Mouse (Mus musculus) heart, adult 2 months (tissue): Measurements from ENCODE around the gene Smim15. TPM values are rescaled to one million over a fixed set of nuclear protein-coding genes. Genes with fewer than 3 reads are reported as not detected.

Experiments used
- DNase-seq, 2 experiments: peaks; one replicate each; pipeline ENCODE4 v3.0.0; 2021
- H3K27ac ChIP-seq: fragments of 200-600 bp; 2 replicates; pipeline ENCODE4 v1.8.1; 2022
- H3K27me3 ChIP-seq: fragments of 200-500 bp; 2 replicates; pipeline ENCODE4 v1.6.1; 2012; ENCODE audit warnings: mild to moderate bottlenecking, low read length, inconsistent platforms, mixed read lengths; ENCODE audit not compliant: control insufficient read depth, insufficient read depth
- H3K36me3 ChIP-seq: fragments of 200-500 bp; 2 replicates; pipeline ENCODE4 v1.6.1; 2012; ENCODE audit warnings: low read length, inconsistent platforms; ENCODE audit not compliant: control insufficient read depth, insufficient read depth
- H3K4me1 ChIP-seq: fragments of 200-500 bp; 2 replicates; pipeline ENCODE4 v1.6.1; 2011; ENCODE audit warnings: low read length; ENCODE audit not compliant: control insufficient read depth, insufficient read depth
- H3K4me3 ChIP-seq: fragments of 200-600 bp; 2 replicates; pipeline ENCODE4 v1.8.1; 2022
- H3K79me2 ChIP-seq: fragments of 200-500 bp; replicated peaks from 2 replicates; pipeline ENCODE4 v1.6.1; 2012; ENCODE audit warnings: mild to moderate bottlenecking, inconsistent platforms, low read length, moderate library complexity, mixed read lengths; ENCODE audit not compliant: control insufficient read depth, insufficient read depth
- H3K9ac ChIP-seq: fragments of 200-500 bp; 2 replicates; pipeline ENCODE4 v1.6.1; 2012; ENCODE audit warnings: low read depth, mild to moderate bottlenecking, control low read depth, inconsistent platforms, low read length, mixed read lengths
- CTCF ChIP-seq: fragments of 200-600 bp; IDR thresholded peaks from 2 replicates; pipeline ENCODE4 v1.8.1; 2022; ENCODE audit warnings: antibody characterized with exemption, mild to moderate bottlenecking, moderate library complexity
- EP300 ChIP-seq: fragments of 200-500 bp; IDR thresholded peaks from 2 replicates; pipeline ENCODE4 v1.6.1; 2011; ENCODE audit warnings: low read depth, low read length, control low read depth; ENCODE audit not compliant: insufficient read depth
- POLR2A ChIP-seq: fragments of 200-500 bp; IDR thresholded peaks from 2 replicates; pipeline ENCODE4 v1.6.1; 2011; ENCODE audit warnings: mild to moderate bottlenecking, low read depth, low read length, control low read depth; ENCODE audit not compliant: insufficient read depth
- WGBS: fragments of 180-500 bp; shearing (Covaris S2); methylation state at CpG from one replicate; pipeline ENCODE4 v1.1.7; 2018; 5-methylcytosine and 5-hydroxymethylcytosine counted together
- intact Hi-C: fragments of 180-260 bp; cut with DNase I; formaldehyde crosslinking; loops from one replicate; pipeline ENCODE4 v1.15.1; 2025
- polyA plus RNA-seq: library from polyadenylated mRNA; depleted of rRNA; stranded (reverse); fragments of >200 nt; gene quantifications from 2 replicates; pipeline ENCODE4 v1.2.3, GENCODE M21; 2012
- total RNA-seq, 2 experiments: library from RNA; stranded (reverse); gene quantifications; 2 replicates each; pipeline ENCODE4 v1.2.3; 2021

Smim15 gene
- total and polyA plus RNA-seq, 3 experiments = 6.7 to 21.8 (median 21.5) TPM

- Histone ChIP-seq H3K4me3 (no peak overlapping the region), H3K27me3 (no peaks in the 10 kb centered on the region), H3K4me1 (no peaks in the 10 kb centered on the region), H3K9ac (no peak overlapping the region), H3K36me3 (no peaks in the 10 kb centered on the region), H3K27ac (no peak overlapping the region), H3K79me2 (no peaks in the 10 kb centered on the region)
- intact Hi-C loops = no loop called here
- 84% methylated on average over 6 of the region's 6 CpGs for WGBS
- DNase-seq = no peak
- TF ChIP-seq POLR2A (no peak), EP300 (no peak), CTCF (no peak)
These were observed 20.1 kb downstream of the Smim15 start for GRCm38 (mm10) chr13:108064331-108064730.

- Histone ChIP-seq H3K4me1 (no peaks in the 10 kb centered on the region), H3K36me3 (no peaks in the 10 kb centered on the region), H3K79me2 (no peaks in the 10 kb centered on the region), H3K27ac (no peak overlapping the region), H3K27me3 (no peaks in the 10 kb centered on the region), H3K9ac (no peak overlapping the region), H3K4me3 (no peak overlapping the region)
- intact Hi-C loops = no loop called here
- no peak for DNase-seq
- WGBS = 61% methylated on average over 2 of the region's 2 CpGs
- no peak for TF ChIP-seq POLR2A
- no peak for TF ChIP-seq EP300
- TF ChIP-seq CTCF = no peak
These were observed 21.8 kb downstream of the Smim15 start for GRCm38 (mm10) chr13:108066021-108066420.

- H3K36me3 ChIP-seq = no peaks in the 10 kb centered on the region
- no peaks in the 10 kb centered on the region for H3K4me1 ChIP-seq
- no peak overlapping the region for H3K4me3 ChIP-seq
- H3K9ac ChIP-seq = no peak overlapping the region
- DNase-seq = no peak
- H3K27ac ChIP-seq = no peak overlapping the region
- 47% methylated on average over 4 of the region's 4 CpGs for WGBS
- H3K27me3 ChIP-seq = no peaks in the 10 kb centered on the region
- TF ChIP-seq EP300 = no peak
- no peak for TF ChIP-seq POLR2A
- TF ChIP-seq CTCF = no peak
- intact Hi-C loops = no loop called here
- no peaks in the 10 kb centered on the region for H3K79me2 ChIP-seq
These were observed 24.9 kb downstream of the Smim15 start for GRCm38 (mm10) chr13:108069151-108069550.

- H3K4me1 ChIP-seq = no peaks in the 10 kb centered on the region
- no peak for TF ChIP-seq CTCF
- no peak for TF ChIP-seq POLR2A
- no peak for TF ChIP-seq EP300
- H3K27ac ChIP-seq = no peak overlapping the region
- no peak for DNase-seq
- no peaks in the 10 kb centered on the region for H3K27me3 ChIP-seq
- intact Hi-C loops = no loop called here
- no peak overlapping the region for H3K9ac ChIP-seq
- H3K4me3 ChIP-seq = no peak overlapping the region
- no peaks in the 10 kb centered on the region for H3K36me3 ChIP-seq
- WGBS = 96% methylated on average over 10 of the region's 10 CpGs
- H3K79me2 ChIP-seq = no peaks in the 10 kb centered on the region
These were observed 25.9 kb downstream of the Smim15 start for GRCm38 (mm10) chr13:108070171-108070570.

GRCm38 (mm10) chr13:108077476-108077875 lies 33.2 kb downstream of the Smim15 start:
- TF ChIP-seq CTCF (no peak), POLR2A (no peak), EP300 (no peak)
- WGBS = 75% methylated on average over 6 of the region's 6 CpGs
- Histone ChIP-seq H3K27me3 (no peaks in the 10 kb centered on the region), H3K27ac (no peak overlapping the region), H3K36me3 (no peaks in the 10 kb centered on the region), H3K4me3 (no peak overlapping the region), H3K79me2 (no peaks in the 10 kb centered on the region), H3K9ac (no peak overlapping the region), H3K4me1 (no peaks in the 10 kb centered on the region)
- DNase-seq = no peak
- intact Hi-C loops = no loop called here

DNA sequence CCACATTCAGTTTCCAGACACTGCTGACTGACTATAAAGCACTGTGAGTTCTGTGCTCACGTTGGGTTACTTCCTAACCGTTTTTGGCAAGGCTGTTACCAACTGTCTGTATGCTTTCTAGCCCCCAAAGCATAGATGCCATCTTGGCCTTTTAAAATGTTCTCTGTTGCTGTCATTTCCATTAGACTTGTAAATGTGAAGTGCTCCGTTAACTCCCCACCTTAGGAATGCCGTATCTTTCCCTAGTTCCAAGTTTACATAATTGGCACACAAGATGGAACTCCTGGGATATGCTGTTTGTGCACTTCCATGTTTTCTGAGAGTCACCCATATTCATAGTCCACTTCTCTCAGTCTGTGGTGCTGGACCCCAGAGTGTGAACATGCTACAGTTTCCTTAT lies 33.7 kb downstream of the Smim15 start:
- intact Hi-C loops = no loop called here

GRCm38 (mm10) chr13:108084086-108084485 lies 39.8 kb downstream of the Smim15 start:
- H3K36me3 ChIP-seq = no peaks in the 10 kb centered on the region
- H3K79me2 ChIP-seq = no peaks in the 10 kb centered on the region
- H3K4me1 ChIP-seq = no peaks in the 10 kb centered on the region
- DNase-seq = no peak
- no peak overlapping the region for H3K27ac ChIP-seq
- WGBS = 92% methylated on average over 4 of the region's 4 CpGs
- no peaks in the 10 kb centered on the region for H3K27me3 ChIP-seq
- no peak overlapping the region for H3K4me3 ChIP-seq
- H3K9ac ChIP-seq = no peak overlapping the region
- intact Hi-C loops = no loop called here
- TF ChIP-seq POLR2A (no peak), CTCF (no peak), EP300 (no peak)

More for the DNA sequence above, 33.7 kb downstream of the Smim15 start:
- no peak for DNase-seq
- WGBS = 82% methylated on average over 4 of the region's 4 CpGs
- H3K27ac ChIP-seq = no peak overlapping the region
- no peak overlapping the region for H3K4me3 ChIP-seq
- H3K36me3 ChIP-seq = no peaks in the 10 kb centered on the region
- H3K79me2 ChIP-seq = no peaks in the 10 kb centered on the region
- no peaks in the 10 kb centered on the region for H3K4me1 ChIP-seq
- H3K9ac ChIP-seq = no peak overlapping the region
- TF ChIP-seq POLR2A (no peak), EP300 (no peak), CTCF (no peak)
- no peaks in the 10 kb centered on the region for H3K27me3 ChIP-seq
